Mouse (Mus musculus): ENCODE data around the gene Xpo6. TPM values are rescaled to one million over a fixed set of nuclear protein-coding genes. Genes with fewer than 3 reads are reported as not detected.

Gene Xpo6
- polyA plus RNA-seq, 1 experiment from 2014 or later = 27.7 TPM

- peaks cover 7% of the 10 kb centered on the region for H3K36me3 ChIP-seq
- no peak overlapping the region for H3K27ac ChIP-seq (replicated peaks)
- no peak overlapping the region for H3K4me3 ChIP-seq
- no peaks in the 10 kb centered on the region for H3K9me3 ChIP-seq
- ATAC-seq (ENCODE audit: extremely low read depth, insufficient number of reproducible peaks, low FRiP score, low TSS enrichment) = no peak
- no peaks in the 10 kb centered on the region for H3K27me3 ChIP-seq (replicated peaks)
- no peak overlapping the region for H3K4me2 ChIP-seq
- peaks cover 28% of the 10 kb centered on the region for H3K4me1 ChIP-seq
- WGBS = 69% methylated on average over 1 of the region's 1 CpGs
- H3K9ac ChIP-seq = no peak overlapping the region
Measured at GRCm38 (mm10) chr7:126191471-126191870, 8.8 kb downstream of the Xpo6 start.

GRCm38 (mm10) chr7:126189517-126189916 lies 10.8 kb downstream of the Xpo6 start:
- WGBS = 87% methylated on average over 1 of the region's 1 CpGs
- Histone ChIP-seq H3K9me3 (no peaks in the 10 kb centered on the region), H3K27ac (replicated peaks) (no peak overlapping the region), H3K4me2 (no peak overlapping the region), H3K4me1 (peaks cover 42% of the 10 kb centered on the region), H3K9ac (no peak overlapping the region), H3K27me3 (replicated peaks) (no peaks in the 10 kb centered on the region), H3K4me3 (no peak overlapping the region), H3K36me3 (peaks cover 7% of the 10 kb centered on the region)
- ATAC-seq (ENCODE audit: extremely low read depth, insufficient number of reproducible peaks, low FRiP score, low TSS enrichment) = no peak

GRCm38 (mm10) chr7:126185999-126186398 lies 14.3 kb downstream of the Xpo6 start:
- no peak overlapping the region for H3K9ac ChIP-seq
- H3K4me2 ChIP-seq = no peak overlapping the region
- peaks cover 9% of the 10 kb centered on the region for H3K36me3 ChIP-seq
- H3K27ac ChIP-seq (replicated peaks) = no peak overlapping the region
- H3K4me3 ChIP-seq = no peak overlapping the region
- H3K9me3 ChIP-seq = no peaks in the 10 kb centered on the region
- no peaks in the 10 kb centered on the region for H3K27me3 ChIP-seq (replicated peaks)
- ATAC-seq (ENCODE audit: extremely low read depth, insufficient number of reproducible peaks, low FRiP score, low TSS enrichment) = no peak
- peaks cover 67% of the 10 kb centered on the region for H3K4me1 ChIP-seq

DNA sequence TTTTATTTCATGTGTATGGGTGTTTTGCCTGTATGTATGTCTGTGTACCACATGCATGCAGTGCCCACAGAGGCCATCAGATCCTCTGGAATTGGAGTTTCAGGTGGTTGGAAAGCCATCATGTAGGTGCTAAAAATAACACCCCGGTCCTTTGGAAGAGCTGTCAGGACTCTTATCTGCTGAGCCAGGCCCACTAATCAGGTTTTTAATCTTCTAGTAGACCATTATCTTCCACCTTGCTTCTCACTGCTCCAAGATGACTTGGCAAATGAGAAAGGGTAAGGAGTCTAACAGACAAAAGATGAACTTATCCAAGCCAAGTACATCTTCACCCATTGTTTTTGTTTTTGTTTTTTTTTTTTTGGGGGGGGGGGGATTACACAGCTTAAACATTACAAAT lies 16.7 kb downstream of the Xpo6 start:
- peak overlapping the region; percentile 59 for H3K27ac ChIP-seq (replicated peaks)
- no peaks in the 10 kb centered on the region for H3K9me3 ChIP-seq
- 16% methylated on average over 1 of the region's 1 CpGs for WGBS
- H3K4me1 ChIP-seq = peaks cover 81% of the 10 kb centered on the region
- H3K4me3 ChIP-seq = no peak overlapping the region
- no peaks in the 10 kb centered on the region for H3K27me3 ChIP-seq (replicated peaks)
- ATAC-seq (ENCODE audit: extremely low read depth, insufficient number of reproducible peaks, low FRiP score, low TSS enrichment) = no peak
- no peak overlapping the region for H3K4me2 ChIP-seq
- H3K9ac ChIP-seq = no peak overlapping the region
- H3K36me3 ChIP-seq = 0 out of 2 replicates have a peak, but pooled peaks cover 3% of the 10 kb centered on the region

GRCm38 (mm10) chr7:126181487-126181886 lies 18.8 kb downstream of the Xpo6 start:
- Histone ChIP-seq H3K9ac (no peak overlapping the region), H3K27ac (replicated peaks) (peak overlapping the region; percentile 21; the same call in 1 of the 2 replicates), H3K27me3 (replicated peaks) (no peaks in the 10 kb centered on the region), H3K4me3 (no peak overlapping the region), H3K4me2 (no peak overlapping the region), H3K4me1 (peaks cover 91% of the 10 kb centered on the region), H3K36me3 (0 out of 2 replicates have a peak, but pooled peaks cover 3% of the 10 kb centered on the region), H3K9me3 (no peaks in the 10 kb centered on the region)
- ATAC-seq (ENCODE audit: extremely low read depth, insufficient number of reproducible peaks, low FRiP score, low TSS enrichment) = no peak

DNA sequence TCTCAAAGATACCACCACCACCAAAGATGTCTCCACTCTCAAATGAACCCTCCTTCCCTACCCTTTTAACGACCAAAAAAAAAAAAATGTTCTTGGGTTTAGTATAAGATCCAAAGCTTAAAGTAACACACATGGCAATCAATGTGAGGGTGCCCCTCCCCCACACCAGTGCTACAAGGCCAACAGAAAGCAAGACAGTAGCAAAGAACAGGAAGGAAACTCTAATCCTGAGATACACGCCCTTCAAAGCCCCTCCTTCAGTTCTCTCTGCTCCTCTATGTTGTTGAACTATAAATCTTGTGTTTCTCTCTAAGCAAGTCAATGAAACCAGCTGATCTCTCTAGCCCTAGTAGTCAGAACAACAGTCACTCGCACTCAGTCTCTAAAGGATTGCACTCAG lies 19.3 kb downstream of the Xpo6 start:
- Histone ChIP-seq H3K9me3 (no peaks in the 10 kb centered on the region), H3K36me3 (0 out of 2 replicates have a peak, but pooled peaks cover 3% of the 10 kb centered on the region), H3K9ac (no peak overlapping the region), H3K4me1 (peaks cover 85% of the 10 kb centered on the region), H3K27ac (replicated peaks) (no peak overlapping the region; the same call in 1 of the 2 replicates), H3K4me3 (no peak overlapping the region), H3K27me3 (replicated peaks) (no peaks in the 10 kb centered on the region), H3K4me2 (no peak overlapping the region)
- no peak; the same call in 1 of the 2 replicates for ATAC-seq (ENCODE audit: extremely low read depth, insufficient number of reproducible peaks, low FRiP score, low TSS enrichment)
- 66% methylated on average over 3 of the region's 3 CpGs for WGBS

- no peak overlapping the region for H3K4me2 ChIP-seq
- 0 out of 2 replicates have a peak overlapping the region, but pooled peaks have one; percentile 12 for H3K27ac ChIP-seq (replicated peaks)
- no peaks in the 10 kb centered on the region for H3K9me3 ChIP-seq
- 0 out of 2 replicates have a peak, but pooled peaks cover 5% of the 10 kb centered on the region for H3K36me3 ChIP-seq
- H3K4me3 ChIP-seq = no peak overlapping the region
- no peak overlapping the region for H3K9ac ChIP-seq
- no peak for ATAC-seq (ENCODE audit: extremely low read depth, insufficient number of reproducible peaks, low FRiP score, low TSS enrichment)
- no peaks in the 10 kb centered on the region for H3K27me3 ChIP-seq (replicated peaks)
- H3K4me1 ChIP-seq = peaks cover 81% of the 10 kb centered on the region
Measured at GRCm38 (mm10) chr7:126178804-126179203, 21.5 kb downstream of the Xpo6 start.

DNA sequence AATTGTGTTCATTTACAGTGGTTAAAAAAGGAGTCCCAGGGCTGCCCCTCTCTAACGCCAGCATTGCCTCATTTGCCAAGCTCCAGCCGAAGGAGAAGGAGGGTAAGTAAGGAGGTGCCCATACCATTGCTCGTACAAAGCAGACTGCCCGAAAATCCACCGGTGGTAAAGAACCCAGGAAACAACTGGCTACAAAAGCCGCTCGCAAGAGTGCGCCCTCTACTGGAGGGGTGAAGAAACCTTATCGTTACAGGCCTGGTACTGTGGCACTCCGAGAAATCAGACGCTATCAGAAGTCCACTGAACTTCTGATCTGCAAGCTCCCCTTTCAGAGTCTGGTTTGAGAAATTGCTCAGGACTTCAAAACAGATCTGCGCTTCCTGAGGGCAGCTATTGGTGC lies 24.3 kb downstream of the Xpo6 start:
- Histone ChIP-seq H3K4me2 (no peak overlapping the region), H3K27ac (replicated peaks) (no peak overlapping the region), H3K4me1 (peaks cover 53% of the 10 kb centered on the region), H3K4me3 (no peak overlapping the region), H3K27me3 (replicated peaks) (no peaks in the 10 kb centered on the region), H3K36me3 (peaks cover 28% of the 10 kb centered on the region), H3K9me3 (no peaks in the 10 kb centered on the region), H3K9ac (no peak overlapping the region)
- ATAC-seq (ENCODE audit: extremely low read depth, insufficient number of reproducible peaks, low FRiP score, low TSS enrichment) = no peak
- 89% methylated on average over 12 of the region's 12 CpGs for WGBS

- Histone ChIP-seq H3K4me3 (no peak overlapping the region), H3K4me1 (peaks cover 48% of the 10 kb centered on the region), H3K4me2 (no peak overlapping the region), H3K27ac (replicated peaks) (no peak overlapping the region), H3K9me3 (no peaks in the 10 kb centered on the region), H3K9ac (0 out of 2 replicates have a peak overlapping the region, but pooled peaks have one; percentile 1), H3K36me3 (peaks cover 34% of the 10 kb centered on the region), H3K27me3 (replicated peaks) (no peaks in the 10 kb centered on the region)
- 74% methylated on average over 7 of the region's 7 CpGs for WGBS
- ATAC-seq (ENCODE audit: extremely low read depth, insufficient number of reproducible peaks, low FRiP score, low TSS enrichment) = no peak
Measured at GRCm38 (mm10) chr7:126175456-126175855, 24.8 kb downstream of the Xpo6 start.

DNA sequence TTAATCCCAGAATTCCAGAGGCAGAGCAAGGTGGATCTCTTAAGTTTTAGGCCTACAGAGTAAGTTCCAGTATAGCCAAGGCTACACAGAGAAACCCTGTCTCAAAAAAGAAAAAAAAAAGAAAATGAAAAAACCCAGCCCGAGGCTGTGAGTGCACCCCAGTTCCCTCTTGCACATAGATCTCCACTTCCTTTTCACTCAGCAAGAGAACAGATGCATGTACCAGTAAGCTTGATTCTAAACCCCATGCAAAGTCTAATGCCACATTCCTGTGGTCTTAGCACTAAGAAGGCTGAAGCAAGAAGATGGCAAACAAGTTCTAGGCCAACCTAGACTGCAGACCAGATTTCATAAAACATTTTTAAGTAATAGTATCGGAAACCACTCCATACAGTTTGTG lies 25.4 kb downstream of the Xpo6 start:
- Histone ChIP-seq H3K9ac (no peak overlapping the region), H3K27ac (replicated peaks) (no peak overlapping the region), H3K4me2 (no peak overlapping the region), H3K4me1 (peaks cover 42% of the 10 kb centered on the region), H3K9me3 (no peaks in the 10 kb centered on the region), H3K36me3 (peaks cover 36% of the 10 kb centered on the region), H3K4me3 (no peak overlapping the region), H3K27me3 (replicated peaks) (no peaks in the 10 kb centered on the region)
- 87% methylated on average over 2 of the region's 2 CpGs for WGBS
- ATAC-seq (ENCODE audit: extremely low read depth, insufficient number of reproducible peaks, low FRiP score, low TSS enrichment) = no peak

GRCm38 (mm10) chr7:126172001-126172400 lies 28.3 kb downstream of the Xpo6 start:
- H3K27me3 ChIP-seq (replicated peaks) = no peaks in the 10 kb centered on the region
- H3K4me3 ChIP-seq = no peak overlapping the region
- H3K9me3 ChIP-seq = no peaks in the 10 kb centered on the region
- no peak for ATAC-seq (ENCODE audit: extremely low read depth, insufficient number of reproducible peaks, low FRiP score, low TSS enrichment)
- no peak overlapping the region for H3K27ac ChIP-seq (replicated peaks)
- H3K36me3 ChIP-seq = peaks cover 54% of the 10 kb centered on the region
- peaks cover 27% of the 10 kb centered on the region for H3K4me1 ChIP-seq
- 88% methylated on average over 3 of the region's 3 CpGs for WGBS
- H3K4me2 ChIP-seq = no peak overlapping the region
- H3K9ac ChIP-seq = no peak overlapping the region

- Histone ChIP-seq H3K4me3 (no peak overlapping the region), H3K36me3 (peaks cover 83% of the 10 kb centered on the region), H3K27me3 (replicated peaks) (no peaks in the 10 kb centered on the region), H3K4me1 (peaks cover 10% of the 10 kb centered on the region), H3K4me2 (no peak overlapping the region), H3K9ac (no peak overlapping the region), H3K9me3 (no peaks in the 10 kb centered on the region), H3K27ac (replicated peaks) (no peak overlapping the region)
- WGBS = 93% methylated on average over 6 of the region's 6 CpGs
- ATAC-seq (ENCODE audit: extremely low read depth, insufficient number of reproducible peaks, low FRiP score, low TSS enrichment) = no peak
Measured at GRCm38 (mm10) chr7:126168584-126168983, 31.7 kb downstream of the Xpo6 start.
